Mouse (Mus musculus): ENCODE results near the gene Smim6.

GRCm38 (mm10) chr11:115883251-115883650 lies 28.6 kb upstream of the Smim6 start:
- TF ChIP-seq CTCF (IDR thresholded peaks at IDR 0.05; ENCODE audit: low read depth) = no peak
- TF ChIP-seq EP300 (optimal IDR thresholded peaks at IDR 0.05) = no peak

Data from stomach, postnatal 0 days (tissue).